Mouse (Mus musculus) embryo, embryonic 10.5 days (tissue): Measurements from ENCODE around the gene Plce1.

Source experiments
- DNase-seq: peaks from one replicate; pipeline ENCODE4 v3.0.0-alpha.2; 2015; ENCODE audit warnings: low spot score

The Plce1 gene

DNA sequence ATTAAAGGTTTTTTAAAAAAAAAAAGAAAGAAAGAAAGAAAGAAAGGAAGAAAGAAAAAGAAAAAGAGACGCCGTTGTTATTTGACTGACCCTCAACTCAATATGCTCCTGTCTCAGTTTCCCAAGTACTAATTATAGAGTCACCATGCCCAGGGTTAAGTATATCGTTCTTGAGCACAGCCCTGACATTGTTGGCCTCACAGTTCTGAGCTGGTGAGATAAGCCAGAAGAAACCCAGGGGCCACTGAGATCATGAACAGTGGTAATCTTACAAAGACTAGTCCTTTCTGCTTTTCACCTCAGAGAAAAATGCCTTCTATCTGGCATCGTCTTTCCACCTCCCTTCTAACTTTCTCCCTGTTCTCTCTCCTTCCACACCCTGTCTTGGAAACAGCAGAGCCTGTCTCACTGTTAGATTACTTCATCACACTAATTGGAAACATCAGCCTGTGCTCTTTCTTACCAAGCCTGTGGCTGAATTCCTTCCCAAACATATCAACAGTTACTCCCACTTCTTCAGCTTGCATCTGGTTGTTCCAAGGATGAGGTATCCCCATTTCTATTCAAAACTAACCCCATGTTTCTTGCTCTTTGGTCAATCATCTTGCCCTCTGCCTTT lies 339.4 kb downstream of the Plce1 start:
- no peak for DNase-seq

DNA sequence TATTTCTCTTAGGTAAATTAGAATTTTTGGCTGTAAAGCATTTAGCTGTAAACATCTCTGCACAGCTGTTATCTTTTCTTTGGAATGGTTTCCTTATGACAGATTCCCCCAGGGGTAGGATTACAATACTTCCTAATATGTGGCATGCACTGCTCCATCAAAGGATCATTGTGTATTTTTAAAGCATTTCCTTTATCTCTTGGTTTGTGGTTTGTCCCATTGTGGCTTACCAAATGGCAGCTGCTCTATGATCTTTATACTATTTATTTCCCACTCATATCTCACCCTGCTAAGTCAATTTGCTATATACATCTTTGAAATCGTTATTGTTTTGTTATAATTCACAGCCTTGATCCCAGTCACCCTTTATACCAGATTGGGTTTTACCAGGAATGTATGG lies 352.3 kb downstream of the Plce1 start:
- DNase-seq: no peak
